Comparison of ENCODE assay signal across 15 mouse cellular contexts in genomic region chr6:54067380-54067779, GRCm38 (mm10).
"Had no signal": no experiment of that assay in that cellular context is flagged by ENCODE, and none has a peak within 500 bp of the region (broad histone marks: within the 10 kb centered on the region; RNA-seq: fewer than 3 reads in every experiment).

No protein-coding gene starts in this region.

- ATAC-seq: lung, postnatal 0 days; midbrain, embryonic 13.5 days; midbrain, embryonic 15.5 days had no signal

- H3K27ac ChIP-seq: lung, embryonic 15.5 days; macrophage; midbrain, embryonic 13.5 days; midbrain, embryonic 15.5 days; neural tube, embryonic 12.5 days had no signal

- H3K4me1 ChIP-seq: midbrain, embryonic 15.5 days; neural tube, embryonic 12.5 days had no signal

- H3K27me3 ChIP-seq: megakaryocyte, embryonic 14.5 days; midbrain, embryonic 13.5 days; midbrain, embryonic 15.5 days; neural tube, embryonic 12.5 days had no signal

- DNase-seq: lung, adult 2 months; lung, postnatal 14 days; lung, postnatal 36 days; right cerebral cortex, postnatal 14 days; spleen, adult 18-20 months; thymus, adult 18-20 months; thymus, postnatal 14 days; thymus, postnatal 36 days had no signal

- H3K4me3 ChIP-seq: lung, embryonic 15.5 days; megakaryocyte, embryonic 14.5 days; midbrain, embryonic 13.5 days; midbrain, embryonic 15.5 days; neural tube, embryonic 12.5 days had no signal
